Mouse (Mus musculus) regulatory T cell (primary cell): ENCODE measurements around the gene Gm10153.
"Not testable (repeated sequence)": the region's sequence is repeated elsewhere in the genome, so short reads cannot be mapped to it uniquely, and the experiment has no call there.

ENCODE experiments used
- in situ Hi-C: fragments of 300-600 bp; cut with MboI, MseI; formaldehyde crosslinking; loops from one replicate; pipeline ENCODE4 v1.15.1; 2025; ENCODE audit warnings: high pct_unique_total_duplicates

Gm10153 gene

GRCm38 (mm10) chr7:142144507-142144906 lies 45.7 kb downstream of the Gm10153 start, which contains the start of gene Gm45337:
TSS of gene Gm45337 (minus strand) at chr7:142144607.
- in situ Hi-C loops = no loop called here

- in situ Hi-C loops = not testable (repeated sequence)
These were observed 46.6 kb downstream of the Gm10153 start for GRCm38 (mm10) chr7:142143506-142144010.

- in situ Hi-C loops = no loop called here
These were observed 49.5 kb downstream of the Gm10153 start for GRCm38 (mm10) chr7:142140696-142141095.
